Mouse (Mus musculus): ENCODE measurements around the gene Rab36. TPM values are rescaled to one million over a fixed set of nuclear protein-coding genes. Genes with fewer than 3 reads are reported as not detected.

Rab36 gene
- polyA plus RNA-seq, 1 experiment from 2014 or later: 6.7 TPM

DNA sequence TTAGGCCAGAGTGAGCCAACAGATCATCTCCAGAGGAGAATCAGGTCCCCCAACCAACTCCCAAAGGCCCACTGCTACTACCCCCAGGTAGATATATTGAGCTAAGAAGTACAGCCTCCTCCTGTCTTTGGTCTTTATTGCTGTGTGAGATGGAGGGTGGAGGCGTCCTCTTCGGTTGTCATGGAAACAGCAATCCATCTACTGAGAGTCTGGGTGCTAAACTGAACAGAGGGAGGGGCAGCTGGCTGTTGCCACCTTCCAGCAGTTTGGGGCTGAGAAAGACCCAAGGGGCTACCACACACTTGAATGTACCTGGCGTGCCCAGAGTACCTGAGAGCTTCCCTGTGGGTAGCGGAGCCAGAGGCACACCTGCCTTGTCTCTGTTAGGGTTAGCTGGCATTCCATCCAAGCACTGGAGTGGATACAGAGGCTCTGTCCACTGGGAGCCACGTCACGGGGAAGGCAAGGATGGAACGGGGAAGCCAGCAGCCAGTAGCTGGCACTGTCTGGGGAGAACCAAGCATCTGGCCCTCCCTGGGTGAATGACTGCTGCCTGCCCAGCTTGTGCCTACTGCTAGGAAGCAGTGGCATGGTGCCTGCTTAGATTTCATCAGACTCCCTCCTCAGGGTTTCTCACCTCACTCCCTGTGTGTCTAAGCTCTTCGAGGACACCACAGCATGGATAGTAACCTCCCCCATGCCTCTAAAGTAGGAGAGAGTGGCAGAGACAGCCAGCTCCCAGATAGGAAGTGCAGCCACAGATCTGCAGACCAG lies 29.8 kb upstream of the Rab36 start:
- Histone ChIP-seq H3K4me2 (ENCODE audit: low read depth, low read length) (no peak overlapping the region), H3K27me3 (replicated peaks; ENCODE audit: control insufficient read depth, insufficient read depth, low read length) (no peaks in the 10 kb centered on the region), H3K36me3 (ENCODE audit: control insufficient read depth, insufficient read depth, low read length) (no peaks in the 10 kb centered on the region), H3K4me1 (ENCODE audit: control insufficient read depth, insufficient read depth, low read length) (no peaks in the 10 kb centered on the region), H3K4me3 (ENCODE audit: low read depth, low read length) (no peak overlapping the region), H3K9ac (ENCODE audit: low read depth, low read length) (no peak overlapping the region), H3K27ac (replicated peaks; ENCODE audit: low read depth, low read length) (no peak overlapping the region), H3K9me3 (ENCODE audit: control insufficient read depth, low read length) (no peaks in the 10 kb centered on the region)
- WGBS: 74% methylated on average over 8 of the region's 8 CpGs
- no peak for DNase-seq (ENCODE audit: low spot score)
- ATAC-seq (ENCODE audit: low read depth): no peak

DNA sequence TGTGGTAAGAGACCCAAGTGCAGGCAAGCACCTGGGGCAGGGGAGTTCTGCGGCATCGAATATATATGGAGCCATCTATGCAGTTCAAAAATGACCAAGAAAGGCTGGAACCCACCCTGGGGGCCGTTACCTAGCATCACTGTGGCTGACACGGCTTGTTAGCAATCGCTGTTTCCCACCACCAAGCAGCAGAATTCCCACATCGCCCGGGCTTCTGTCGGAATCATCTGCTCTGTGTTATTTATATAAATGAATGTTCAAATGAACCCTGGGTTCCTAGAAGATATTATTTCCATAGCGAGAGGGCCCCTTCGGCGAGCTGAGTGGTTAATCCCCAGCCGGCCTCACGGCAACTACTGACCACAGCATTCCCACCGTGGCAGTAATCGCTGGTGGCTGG lies 26.2 kb upstream of the Rab36 start:
- ATAC-seq (ENCODE audit: low read depth): no peak
- Histone ChIP-seq H3K27ac (replicated peaks; ENCODE audit: low read depth, low read length) (no peak overlapping the region), H3K4me3 (ENCODE audit: low read depth, low read length) (no peak overlapping the region), H3K9me3 (ENCODE audit: control insufficient read depth, low read length) (no peaks in the 10 kb centered on the region), H3K4me2 (ENCODE audit: low read depth, low read length) (no peak overlapping the region), H3K9ac (ENCODE audit: low read depth, low read length) (no peak overlapping the region), H3K36me3 (ENCODE audit: control insufficient read depth, insufficient read depth, low read length) (no peaks in the 10 kb centered on the region), H3K27me3 (replicated peaks; ENCODE audit: control insufficient read depth, insufficient read depth, low read length) (no peaks in the 10 kb centered on the region), H3K4me1 (ENCODE audit: control insufficient read depth, insufficient read depth, low read length) (no peaks in the 10 kb centered on the region)
- 72% methylated on average over 15 of the region's 15 CpGs for WGBS
- DNase-seq (ENCODE audit: low spot score): no peak

DNA sequence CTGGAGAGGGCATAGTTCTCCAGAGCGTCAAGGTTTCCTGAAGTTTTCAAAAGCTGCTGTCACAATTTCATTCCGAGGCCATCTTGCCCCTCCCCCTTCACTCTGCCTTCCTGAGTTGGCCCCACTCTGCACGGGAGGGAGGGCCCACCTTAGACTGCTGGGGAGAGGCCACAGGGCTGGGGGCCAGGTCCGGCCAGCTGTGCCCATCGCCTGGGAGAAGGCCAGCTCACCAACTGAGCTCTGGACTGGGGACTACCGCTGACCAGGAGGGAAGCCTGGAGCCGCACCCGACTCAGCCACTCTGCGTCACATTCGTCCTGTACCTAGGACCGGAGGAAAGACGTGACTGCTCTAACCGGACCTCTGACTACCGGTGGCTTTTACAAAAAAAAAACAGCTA lies 21.4 kb upstream of the Rab36 start:
- H3K9me3 ChIP-seq (ENCODE audit: control insufficient read depth, low read length): no peaks in the 10 kb centered on the region
- no peaks in the 10 kb centered on the region for H3K27me3 ChIP-seq (replicated peaks; ENCODE audit: control insufficient read depth, insufficient read depth, low read length)
- no peaks in the 10 kb centered on the region for H3K36me3 ChIP-seq (ENCODE audit: control insufficient read depth, insufficient read depth, low read length)
- H3K27ac ChIP-seq (replicated peaks; ENCODE audit: low read depth, low read length): no peak overlapping the region
- 64% methylated on average over 13 of the region's 14 CpGs for WGBS
- no peaks in the 10 kb centered on the region for H3K4me1 ChIP-seq (ENCODE audit: control insufficient read depth, insufficient read depth, low read length)
- no peak overlapping the region for H3K4me2 ChIP-seq (ENCODE audit: low read depth, low read length)
- H3K4me3 ChIP-seq (ENCODE audit: low read depth, low read length): no peak overlapping the region
- no peak for ATAC-seq (ENCODE audit: low read depth)
- DNase-seq (ENCODE audit: low spot score): no peak
- no peak overlapping the region for H3K9ac ChIP-seq (ENCODE audit: low read depth, low read length)

GRCm38 (mm10) chr10:75016481-75016880 lies 20.4 kb upstream of the Rab36 start:
- ATAC-seq (ENCODE audit: low read depth) (no peak), DNase-seq (ENCODE audit: low spot score) (no peak)
- no peaks in the 10 kb centered on the region for H3K36me3 ChIP-seq (ENCODE audit: control insufficient read depth, insufficient read depth, low read length)
- H3K4me1 ChIP-seq (ENCODE audit: control insufficient read depth, insufficient read depth, low read length): no peaks in the 10 kb centered on the region
- H3K27ac ChIP-seq (replicated peaks; ENCODE audit: low read depth, low read length): no peak overlapping the region
- H3K9me3 ChIP-seq (ENCODE audit: control insufficient read depth, low read length): no peaks in the 10 kb centered on the region
- H3K4me3 ChIP-seq (ENCODE audit: low read depth, low read length): no peak overlapping the region
- no peaks in the 10 kb centered on the region for H3K27me3 ChIP-seq (replicated peaks; ENCODE audit: control insufficient read depth, insufficient read depth, low read length)
- H3K4me2 ChIP-seq (ENCODE audit: low read depth, low read length): no peak overlapping the region
- 75% methylated on average over 4 of the region's 4 CpGs for WGBS
- H3K9ac ChIP-seq (ENCODE audit: low read depth, low read length): no peak overlapping the region

- Histone ChIP-seq H3K36me3 (ENCODE audit: control insufficient read depth, insufficient read depth, low read length) (no peaks in the 10 kb centered on the region), H3K9me3 (ENCODE audit: control insufficient read depth, low read length) (no peaks in the 10 kb centered on the region), H3K9ac (ENCODE audit: low read depth, low read length) (no peak overlapping the region), H3K4me3 (ENCODE audit: low read depth, low read length) (no peak overlapping the region), H3K4me1 (ENCODE audit: control insufficient read depth, insufficient read depth, low read length) (no peaks in the 10 kb centered on the region), H3K4me2 (ENCODE audit: low read depth, low read length) (no peak overlapping the region), H3K27me3 (replicated peaks; ENCODE audit: control insufficient read depth, insufficient read depth, low read length) (no peaks in the 10 kb centered on the region), H3K27ac (replicated peaks; ENCODE audit: low read depth, low read length) (no peak overlapping the region)
- ATAC-seq (ENCODE audit: low read depth) (no peak), DNase-seq (ENCODE audit: low spot score) (no peak)
- WGBS: 47% methylated on average over 2 of the region's 2 CpGs
Measured at GRCm38 (mm10) chr10:75020271-75020670, 16.6 kb upstream of the Rab36 start.

DNA sequence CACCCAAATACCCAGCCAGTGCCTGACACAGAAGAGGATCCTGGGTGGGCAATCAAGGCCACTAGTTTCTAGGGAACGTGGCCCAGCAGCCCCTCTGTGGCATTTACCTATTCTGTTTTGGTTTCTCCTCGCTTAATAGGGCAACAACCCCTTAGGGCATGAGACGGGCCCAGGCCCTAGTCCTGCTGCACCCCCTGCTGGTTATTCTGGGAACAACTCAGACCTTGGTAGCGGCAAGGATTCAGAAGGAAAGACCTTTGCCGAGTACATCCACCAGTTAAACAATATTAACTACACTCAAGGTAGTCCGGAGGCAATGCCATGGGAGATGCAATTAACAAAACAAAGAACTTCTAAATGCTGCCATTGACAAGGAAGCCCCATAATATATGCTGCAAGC lies 15.7 kb upstream of the Rab36 start:
- ATAC-seq (ENCODE audit: low read depth) (peak; percentile 39; the same call in 1 of the 2 replicates), DNase-seq (ENCODE audit: low spot score) (peak; percentile 64)
- no peak overlapping the region for H3K4me3 ChIP-seq (ENCODE audit: low read depth, low read length)
- WGBS: 13% methylated on average over 6 of the region's 6 CpGs
- H3K36me3 ChIP-seq (ENCODE audit: control insufficient read depth, insufficient read depth, low read length): no peaks in the 10 kb centered on the region
- no peaks in the 10 kb centered on the region for H3K4me1 ChIP-seq (ENCODE audit: control insufficient read depth, insufficient read depth, low read length)
- H3K27me3 ChIP-seq (replicated peaks; ENCODE audit: control insufficient read depth, insufficient read depth, low read length): no peaks in the 10 kb centered on the region
- no peak overlapping the region for H3K9ac ChIP-seq (ENCODE audit: low read depth, low read length)
- no peak overlapping the region for H3K4me2 ChIP-seq (ENCODE audit: low read depth, low read length)
- no peak overlapping the region for H3K27ac ChIP-seq (replicated peaks; ENCODE audit: low read depth, low read length)
- H3K9me3 ChIP-seq (ENCODE audit: control insufficient read depth, low read length): no peaks in the 10 kb centered on the region

DNA sequence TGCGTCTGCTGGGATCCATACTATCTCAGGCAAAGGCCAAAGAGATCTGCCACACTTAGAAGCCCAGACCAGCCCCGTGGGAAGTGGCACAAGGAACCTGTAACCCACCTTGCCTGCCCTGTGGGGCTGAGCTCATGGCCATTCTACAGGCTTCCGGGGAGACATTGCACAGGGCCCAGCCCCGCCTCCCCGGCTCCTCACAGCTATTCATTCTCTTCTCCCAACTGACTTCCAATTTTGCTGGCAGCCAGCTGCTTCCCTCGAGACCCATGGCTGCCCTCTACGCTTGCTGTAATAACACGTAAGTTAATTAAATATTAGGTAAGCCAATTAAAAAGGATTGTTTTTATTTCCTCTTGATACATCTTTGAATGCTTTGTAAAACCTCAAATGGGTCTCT lies 10.4 kb upstream of the Rab36 start:
- DNase-seq (ENCODE audit: low spot score) (peak; percentile 24), ATAC-seq (ENCODE audit: low read depth) (peak; percentile 66; the same call in 1 of the 2 replicates)
- no peak overlapping the region for H3K9ac ChIP-seq (ENCODE audit: low read depth, low read length)
- H3K9me3 ChIP-seq (ENCODE audit: control insufficient read depth, low read length): no peaks in the 10 kb centered on the region
- H3K27ac ChIP-seq (replicated peaks; ENCODE audit: low read depth, low read length): no peak overlapping the region
- WGBS: 61% methylated on average over 8 of the region's 8 CpGs
- H3K4me3 ChIP-seq (ENCODE audit: low read depth, low read length): no peak overlapping the region
- no peaks in the 10 kb centered on the region for H3K27me3 ChIP-seq (replicated peaks; ENCODE audit: control insufficient read depth, insufficient read depth, low read length)
- no peak overlapping the region for H3K4me2 ChIP-seq (ENCODE audit: low read depth, low read length)
- H3K36me3 ChIP-seq (ENCODE audit: control insufficient read depth, insufficient read depth, low read length): no peaks in the 10 kb centered on the region
- no peaks in the 10 kb centered on the region for H3K4me1 ChIP-seq (ENCODE audit: control insufficient read depth, insufficient read depth, low read length)

- ATAC-seq (ENCODE audit: low read depth) (no peak), DNase-seq (ENCODE audit: low spot score) (no peak)
- Histone ChIP-seq H3K9me3 (ENCODE audit: control insufficient read depth, low read length) (no peaks in the 10 kb centered on the region), H3K27me3 (replicated peaks; ENCODE audit: control insufficient read depth, insufficient read depth, low read length) (no peaks in the 10 kb centered on the region), H3K9ac (ENCODE audit: low read depth, low read length) (no peak overlapping the region), H3K4me1 (ENCODE audit: control insufficient read depth, insufficient read depth, low read length) (peaks cover 9% of the 10 kb centered on the region), H3K36me3 (ENCODE audit: control insufficient read depth, insufficient read depth, low read length) (no peaks in the 10 kb centered on the region), H3K4me3 (ENCODE audit: low read depth, low read length) (no peak overlapping the region), H3K4me2 (ENCODE audit: low read depth, low read length) (no peak overlapping the region), H3K27ac (replicated peaks; ENCODE audit: low read depth, low read length) (no peak overlapping the region)
- 87% methylated on average over 8 of the region's 8 CpGs for WGBS
Measured at GRCm38 (mm10) chr10:75028743-75029142, 8.1 kb upstream of the Rab36 start.

DNA sequence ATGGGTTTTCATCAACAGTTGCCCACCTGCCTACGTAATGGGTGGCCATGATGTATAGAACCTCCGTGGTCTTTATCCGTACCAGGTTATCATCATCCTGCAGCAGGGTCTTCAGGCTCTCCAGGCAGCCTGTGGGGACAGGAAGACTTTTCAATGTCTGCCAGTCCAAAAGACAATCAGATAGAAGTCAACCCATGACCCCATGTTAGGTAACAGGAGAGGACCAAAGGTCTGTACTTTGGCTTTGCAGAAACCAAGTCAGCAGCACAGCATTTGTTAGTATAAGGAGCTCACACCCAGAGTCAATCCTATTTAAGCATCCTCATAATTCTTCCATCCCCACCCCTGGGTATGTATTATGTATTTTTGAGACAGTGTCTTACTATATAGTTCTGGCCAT lies 7.2 kb upstream of the Rab36 start:
- no peak for ATAC-seq (ENCODE audit: low read depth)
- peaks cover 9% of the 10 kb centered on the region for H3K4me1 ChIP-seq (ENCODE audit: control insufficient read depth, insufficient read depth, low read length)
- WGBS: 93% methylated on average over 3 of the region's 3 CpGs
- H3K27me3 ChIP-seq (replicated peaks; ENCODE audit: control insufficient read depth, insufficient read depth, low read length): no peaks in the 10 kb centered on the region
- no peaks in the 10 kb centered on the region for H3K9me3 ChIP-seq (ENCODE audit: control insufficient read depth, low read length)
- no peak overlapping the region for H3K27ac ChIP-seq (replicated peaks; ENCODE audit: low read depth, low read length)
- no peaks in the 10 kb centered on the region for H3K36me3 ChIP-seq (ENCODE audit: control insufficient read depth, insufficient read depth, low read length)
- no peak overlapping the region for H3K9ac ChIP-seq (ENCODE audit: low read depth, low read length)
- H3K4me2 ChIP-seq (ENCODE audit: low read depth, low read length): no peak overlapping the region
- no peak for DNase-seq (ENCODE audit: low spot score)
- no peak overlapping the region for H3K4me3 ChIP-seq (ENCODE audit: low read depth, low read length)
